Mouse (Mus musculus): ENCODE measurements around the gene Dusp5.

DNA sequence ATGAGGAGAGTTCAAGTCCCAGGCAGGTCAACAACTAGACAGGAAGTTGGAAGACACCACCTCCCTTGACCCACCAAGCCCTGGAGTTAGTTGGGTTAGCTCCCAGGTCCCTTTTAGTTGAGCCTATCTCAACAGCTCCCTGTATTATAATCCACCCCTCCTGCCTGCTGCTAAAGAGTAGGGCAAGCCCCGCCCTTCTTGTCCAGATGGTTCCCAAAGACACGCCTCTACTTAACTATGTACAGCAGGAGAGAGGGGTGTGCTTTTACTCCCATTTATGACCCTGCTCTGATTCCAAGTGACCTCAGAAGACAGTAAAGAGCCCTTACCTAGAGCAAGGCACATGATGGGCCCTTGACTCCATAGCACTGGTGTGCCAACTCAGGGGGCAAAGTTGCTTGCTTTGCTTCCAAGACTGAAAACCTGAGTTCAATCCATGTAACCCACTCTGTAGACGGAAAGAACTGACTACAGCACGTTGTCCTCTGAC lies 29.4 kb upstream of the Dusp5 start:
- TF ChIP-seq CTCF (IDR thresholded peaks at IDR 0.05; ENCODE audit: borderline replicate concordance, control insufficient read depth, extremely low read depth, insufficient read depth, low read length, poor library complexity): no peak
- TF ChIP-seq POLR2A (IDR thresholded peaks at IDR 0.05; ENCODE audit: control insufficient read depth, extremely low read depth, insufficient read depth, low read length, poor library complexity): no peak

Data from thymus, adult 2 months (tissue).